Mouse (Mus musculus) ES-E14 (cell line): ENCODE measurements around the gene Plcb3.

ENCODE experiments used
- CHD2 ChIP-seq: IDR thresholded peaks from 2 replicates; pipeline ENCODE4 v1.6.1; 2014; ENCODE audit warnings: mild to moderate bottlenecking, low read depth, low read length, inconsistent platforms
- HCFC1 ChIP-seq: IDR thresholded peaks from 2 replicates; pipeline ENCODE4 v1.6.1; 2012; ENCODE audit warnings: low read length, inconsistent platforms, borderline replicate concordance; ENCODE audit not compliant: insufficient read depth
- MAFK ChIP-seq: IDR thresholded peaks from 2 replicates; pipeline ENCODE4 v1.6.1; 2014; ENCODE audit warnings: mild to moderate bottlenecking, low read depth, low read length, inconsistent platforms; ENCODE audit not compliant: insufficient read depth
- ZC3H11A ChIP-seq: IDR thresholded peaks from 2 replicates; pipeline ENCODE4 v1.6.1; 2012; ENCODE audit warnings: low read depth, mild to moderate bottlenecking, inconsistent platforms, low read length, borderline replicate concordance
- ZNF384 ChIP-seq: IDR thresholded peaks from 2 replicates; pipeline ENCODE4 v1.6.1; 2012; ENCODE audit warnings: low read depth, low read length, inconsistent platforms

- no peak for TF ChIP-seq CHD2
- TF ChIP-seq MAFK: no peak
- no peak for TF ChIP-seq ZC3H11A
- no peak for TF ChIP-seq ZNF384
- TF ChIP-seq HCFC1: no peak
These were observed 42.7 kb downstream of the Plcb3 start for GRCm38 (mm10) chr19:6933436-6934194.
